Mouse (Mus musculus) olfactory bulb, adult 2 months (tissue): ENCODE measurements around the gene Kif13a.

Experiments used
- CTCF ChIP-seq: fragments of 200-500 bp; IDR thresholded peaks from 2 replicates; pipeline ENCODE4 v1.5.1; 2012; ENCODE audit warnings: low read depth, mild to moderate bottlenecking, low read length, moderate library complexity; ENCODE audit not compliant: insufficient read depth
- POLR2A ChIP-seq: fragments of 200-500 bp; IDR thresholded peaks from 2 replicates; pipeline ENCODE4 v1.6.1; 2012; ENCODE audit warnings: mild to moderate bottlenecking, low read depth, low read length, moderate library complexity; ENCODE audit not compliant: insufficient read depth

- no peak for TF ChIP-seq CTCF
- no peak for TF ChIP-seq POLR2A
Observed at GRCm38 (mm10) chr13:46839236-46839635, 90.4 kb downstream of the Kif13a start.
